Mouse (Mus musculus) limb, embryonic 13.5 days (tissue): ENCODE results near the gene Il10rb. TPM values are rescaled to one million over a fixed set of nuclear protein-coding genes. Genes with fewer than 3 reads are reported as not detected.
"Not testable (repeated sequence)": the region's sequence is repeated elsewhere in the genome, so short reads cannot be mapped to it uniquely, and the experiment has no call there.

ENCODE experiments used
- ATAC-seq: fragments of 200-750 bp; cut with Nextera tagmentation; 2 replicates; pipeline ENCODE4 v1.8.0; 2017; ENCODE audit warnings: low read depth, moderate number of reproducible peaks, moderate TSS enrichment; ENCODE audit not compliant: low FRiP score
- H3K27ac ChIP-seq: fragments of 300-500 bp; sonication (generic); 2 replicates; pipeline ENCODE4 v1.5.1; 2015; ENCODE audit warnings: inconsistent platforms, mild to moderate bottlenecking, moderate library complexity
- H3K27me3 ChIP-seq: fragments of 300-500 bp; sonication (generic); 2 replicates; pipeline ENCODE4 v1.6.1; 2015; ENCODE audit warnings: mild to moderate bottlenecking, inconsistent platforms
- H3K36me3 ChIP-seq: fragments of 300-500 bp; sonication (generic); 2 replicates; pipeline ENCODE4 v1.6.1; 2015; ENCODE audit warnings: inconsistent platforms, mild to moderate bottlenecking, moderate library complexity
- H3K4me1 ChIP-seq: fragments of 300-500 bp; sonication (generic); 2 replicates; pipeline ENCODE4 v1.6.1; 2015; ENCODE audit warnings: inconsistent platforms
- H3K4me2 ChIP-seq: fragments of 300-500 bp; sonication (generic); replicated peaks from 2 replicates; pipeline ENCODE4 v1.6.1; 2015; ENCODE audit warnings: inconsistent platforms, mild to moderate bottlenecking, moderate library complexity
- H3K4me3 ChIP-seq: fragments of 300-500 bp; sonication (generic); 2 replicates; pipeline ENCODE4 v1.5.1; 2015; ENCODE audit warnings: moderate library complexity, mild to moderate bottlenecking, inconsistent platforms
- H3K9ac ChIP-seq: fragments of 300-500 bp; sonication (generic); 2 replicates; pipeline ENCODE4 v1.6.1; 2015; ENCODE audit warnings: mild to moderate bottlenecking, inconsistent platforms
- H3K9me3 ChIP-seq: fragments of 300-500 bp; sonication (generic); 2 replicates; pipeline ENCODE4 v1.6.1; 2016; ENCODE audit warnings: inconsistent platforms
- WGBS: fragments of 180-500 bp; shearing (Covaris S2); methylation state at CpG from one replicate; pipeline ENCODE4 v1.1.7; 2015; 5-methylcytosine and 5-hydroxymethylcytosine counted together
- polyA plus RNA-seq: library from polyadenylated mRNA; unstranded; fragments of >200 nt; fragmentation: Nextera tagmentation; extraction: Ambion mirVana; gene quantifications from 2 replicates; pipeline ENCODE4 v1.2.1, GENCODE M21; 2015

The Il10rb gene
- polyA plus RNA-seq, 1 experiment from 2014 or later, result 18.2 TPM

- H3K9ac ChIP-seq, result no peak overlapping the region
- peaks cover 3% of the 10 kb centered on the region; the same call in 1 of the 2 replicates for H3K4me1 ChIP-seq
- no peak for ATAC-seq
- H3K27ac ChIP-seq, result no peak overlapping the region
- H3K36me3 ChIP-seq, result peaks cover 21% of the 10 kb centered on the region
- H3K27me3 ChIP-seq, result no peaks in the 10 kb centered on the region
- H3K9me3 ChIP-seq, result no peaks in the 10 kb centered on the region
- H3K4me3 ChIP-seq, result no peak overlapping the region
- H3K4me2 ChIP-seq, result no peak overlapping the region
- 67% methylated on average over 8 of the region's 8 CpGs for WGBS
Observed at GRCm38 (mm10) chr16:91428259-91428865, 22.4 kb downstream of the Il10rb start.

DNA sequence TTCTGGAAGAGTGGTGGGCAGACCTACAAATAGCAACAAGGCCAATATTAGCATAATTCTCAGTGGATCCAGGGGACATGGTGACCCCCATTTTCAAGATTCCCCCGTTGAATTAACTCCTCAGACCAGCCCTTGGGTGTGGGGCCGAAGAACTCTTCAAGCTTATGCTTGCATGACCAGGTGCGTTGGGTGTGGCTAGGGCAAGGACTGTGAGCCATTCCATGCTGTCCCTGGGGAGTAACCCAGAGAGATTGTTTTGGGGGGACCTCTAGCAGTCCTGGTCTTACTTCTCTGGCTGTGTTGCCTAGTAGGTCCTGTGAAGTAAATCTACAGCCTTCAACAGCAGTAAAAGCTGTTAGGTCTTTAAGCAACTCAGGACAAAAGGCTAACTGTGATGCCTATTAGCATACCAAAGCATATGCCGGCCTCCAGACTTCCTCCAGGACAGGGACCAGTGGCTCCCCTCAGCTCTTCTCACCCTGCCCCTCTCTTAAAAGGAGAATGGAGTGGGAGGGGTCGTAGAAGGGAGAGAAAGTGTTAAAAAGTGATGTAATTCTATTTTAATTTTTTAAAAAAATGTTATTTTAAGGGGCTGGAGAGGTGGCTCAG, 26.9 kb downstream of the Il10rb start:
- no peak overlapping the region for H3K4me3 ChIP-seq
- H3K9ac ChIP-seq, result no peak overlapping the region
- no peaks in the 10 kb centered on the region for H3K27me3 ChIP-seq
- H3K36me3 ChIP-seq, result no peaks in the 10 kb centered on the region
- WGBS, result 40% methylated on average over 5 of the region's 5 CpGs
- no peak overlapping the region for H3K4me2 ChIP-seq
- no peaks in the 10 kb centered on the region for H3K9me3 ChIP-seq
- ATAC-seq, result no peak
- no peak overlapping the region for H3K27ac ChIP-seq
- H3K4me1 ChIP-seq, result peaks cover 3% of the 10 kb centered on the region; the same call in 1 of the 2 replicates

GRCm38 (mm10) chr16:91433329-91433933, 27.5 kb downstream of the Il10rb start:
- H3K4me2 ChIP-seq, result no peak overlapping the region
- no peaks in the 10 kb centered on the region for H3K36me3 ChIP-seq
- WGBS, result 61% methylated on average over 8 of the region's 8 CpGs
- no peaks in the 10 kb centered on the region for H3K9me3 ChIP-seq
- no peak for ATAC-seq
- no peak overlapping the region for H3K4me3 ChIP-seq
- H3K27me3 ChIP-seq, result no peaks in the 10 kb centered on the region
- H3K4me1 ChIP-seq, result peaks cover 3% of the 10 kb centered on the region; the same call in 1 of the 2 replicates
- H3K27ac ChIP-seq, result no peak overlapping the region
- no peak overlapping the region for H3K9ac ChIP-seq

- no peak for ATAC-seq
- Histone ChIP-seq H3K4me2 (no peak overlapping the region), H3K27me3 (no peaks in the 10 kb centered on the region), H3K9me3 (no peaks in the 10 kb centered on the region), H3K36me3 (no peaks in the 10 kb centered on the region), H3K4me1 (peaks cover 3% of the 10 kb centered on the region; the same call in 1 of the 2 replicates), H3K27ac (no peak overlapping the region), H3K4me3 (no peak overlapping the region), H3K9ac (no peak overlapping the region)
- 92% methylated on average over 3 of the region's 3 CpGs for WGBS
Observed at GRCm38 (mm10) chr16:91434119-91434518, 28.2 kb downstream of the Il10rb start.

DNA sequence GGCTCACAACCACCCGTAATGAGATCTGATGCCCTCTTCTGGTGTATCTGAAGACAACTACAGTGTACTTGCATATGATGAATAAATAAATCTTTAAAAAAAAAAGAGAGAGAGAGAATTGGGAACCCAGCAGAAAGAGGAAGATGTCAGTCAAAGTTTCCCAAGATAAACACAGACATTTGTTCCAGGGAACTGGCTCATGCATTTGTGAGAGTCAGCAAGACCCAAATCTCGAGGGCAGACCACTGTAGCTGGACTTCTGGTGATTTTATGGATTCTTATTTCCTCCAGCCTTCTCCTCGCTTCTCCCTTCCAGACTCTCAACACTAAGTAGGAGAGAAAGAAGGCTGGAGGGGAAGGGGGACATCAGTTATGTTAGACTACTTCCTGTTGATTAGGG, 32.1 kb downstream of the Il10rb start:
- Histone ChIP-seq H3K36me3 (no peaks in the 10 kb centered on the region), H3K4me1 (no peaks in the 10 kb centered on the region), H3K9me3 (no peaks in the 10 kb centered on the region), H3K4me3 (no peak overlapping the region), H3K4me2 (no peak overlapping the region), H3K27me3 (no peaks in the 10 kb centered on the region), H3K27ac (no peak overlapping the region), H3K9ac (no peak overlapping the region)
- WGBS, result 77% methylated on average over 3 of the region's 3 CpGs
- no peak for ATAC-seq

DNA sequence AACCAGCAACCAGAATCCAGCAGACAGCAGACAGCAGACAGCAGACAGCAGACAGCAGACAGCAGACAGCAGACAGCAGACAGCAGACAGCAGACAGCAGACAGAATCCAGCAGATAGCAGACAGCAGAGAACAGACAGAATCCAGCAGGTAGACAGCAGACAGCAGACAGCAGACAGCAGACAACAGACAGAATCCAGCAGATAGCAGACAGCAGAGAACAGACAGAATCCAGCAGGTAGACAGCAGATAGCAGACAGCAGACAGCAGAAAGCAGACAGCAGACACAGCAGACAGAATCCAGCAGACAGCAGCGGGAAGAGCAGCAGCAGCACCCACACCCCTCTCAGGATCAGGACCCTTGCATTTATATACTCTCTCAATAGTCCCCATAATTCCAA, 32.6 kb downstream of the Il10rb start:
- not testable (repeated sequence) for H3K4me3 ChIP-seq, H3K36me3 ChIP-seq, H3K27me3 ChIP-seq, H3K9ac ChIP-seq, H3K4me2 ChIP-seq, ATAC-seq, H3K27ac ChIP-seq, H3K9me3 ChIP-seq, H3K4me1 ChIP-seq
- WGBS, result 92% methylated on average over 1 of the region's 1 CpGs

DNA sequence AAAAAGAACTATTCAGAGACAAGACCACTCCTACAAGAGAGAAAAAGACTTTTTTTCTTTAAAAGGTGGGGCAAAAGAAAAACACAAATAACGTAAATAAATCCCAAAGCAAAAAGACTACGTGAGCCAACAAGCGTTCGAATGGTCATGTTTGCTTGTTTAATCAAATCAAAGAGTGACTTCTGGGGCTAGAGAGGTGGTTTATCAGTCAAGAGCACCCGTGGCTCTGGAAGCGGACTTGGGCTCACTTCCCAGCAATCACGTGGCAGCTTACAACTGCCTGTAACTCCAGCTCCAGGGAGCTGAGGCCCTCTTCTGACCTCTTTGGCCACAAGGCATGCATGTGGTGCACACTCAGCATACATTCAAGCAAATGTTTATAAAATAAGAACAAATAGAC, 35.4 kb downstream of the Il10rb start:
- 64% methylated on average over 7 of the region's 7 CpGs for WGBS
- H3K9me3 ChIP-seq, result no peaks in the 10 kb centered on the region
- no peak for ATAC-seq
- H3K27me3 ChIP-seq, result no peaks in the 10 kb centered on the region
- H3K27ac ChIP-seq, result no peak overlapping the region
- H3K9ac ChIP-seq, result no peak overlapping the region
- H3K4me1 ChIP-seq, result no peaks in the 10 kb centered on the region
- no peak overlapping the region for H3K4me2 ChIP-seq
- no peaks in the 10 kb centered on the region for H3K36me3 ChIP-seq
- no peak overlapping the region for H3K4me3 ChIP-seq

- Histone ChIP-seq H3K4me3 (no peak overlapping the region), H3K27me3 (no peaks in the 10 kb centered on the region), H3K27ac (no peak overlapping the region), H3K9me3 (no peaks in the 10 kb centered on the region), H3K36me3 (no peaks in the 10 kb centered on the region), H3K4me2 (no peak overlapping the region), H3K4me1 (no peaks in the 10 kb centered on the region), H3K9ac (no peak overlapping the region)
- WGBS, result 75% methylated on average over 7 of the region's 7 CpGs
- no peak for ATAC-seq
Observed at GRCm38 (mm10) chr16:91441811-91442240, 35.9 kb downstream of the Il10rb start.

DNA sequence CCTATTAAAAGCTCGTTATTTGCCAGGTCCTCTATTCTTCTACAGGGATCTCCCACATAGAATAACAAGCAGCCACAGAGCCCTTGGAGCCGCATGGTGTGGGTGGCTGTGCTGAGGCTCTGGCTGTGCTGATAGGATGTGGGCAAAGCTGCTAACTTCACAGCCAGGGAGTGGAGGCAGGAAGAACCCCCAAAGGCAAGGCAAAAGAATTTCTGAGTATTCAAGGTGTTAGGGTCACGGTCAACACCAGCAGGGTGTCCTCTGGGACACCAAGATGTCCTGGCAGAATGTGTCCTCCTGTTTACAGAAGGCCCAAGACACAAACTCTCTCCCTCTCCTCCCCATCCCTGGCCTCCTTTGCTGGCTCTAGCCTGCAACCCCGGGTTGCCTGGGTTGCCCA, 36.5 kb downstream of the Il10rb start:
- WGBS, result 60% methylated on average over 4 of the region's 4 CpGs
- H3K4me2 ChIP-seq, result no peak overlapping the region
- H3K9ac ChIP-seq, result no peak overlapping the region
- H3K4me1 ChIP-seq, result no peaks in the 10 kb centered on the region
- H3K36me3 ChIP-seq, result no peaks in the 10 kb centered on the region
- no peak overlapping the region for H3K4me3 ChIP-seq
- no peak for ATAC-seq
- H3K9me3 ChIP-seq, result no peaks in the 10 kb centered on the region
- H3K27ac ChIP-seq, result no peak overlapping the region
- no peaks in the 10 kb centered on the region for H3K27me3 ChIP-seq

DNA sequence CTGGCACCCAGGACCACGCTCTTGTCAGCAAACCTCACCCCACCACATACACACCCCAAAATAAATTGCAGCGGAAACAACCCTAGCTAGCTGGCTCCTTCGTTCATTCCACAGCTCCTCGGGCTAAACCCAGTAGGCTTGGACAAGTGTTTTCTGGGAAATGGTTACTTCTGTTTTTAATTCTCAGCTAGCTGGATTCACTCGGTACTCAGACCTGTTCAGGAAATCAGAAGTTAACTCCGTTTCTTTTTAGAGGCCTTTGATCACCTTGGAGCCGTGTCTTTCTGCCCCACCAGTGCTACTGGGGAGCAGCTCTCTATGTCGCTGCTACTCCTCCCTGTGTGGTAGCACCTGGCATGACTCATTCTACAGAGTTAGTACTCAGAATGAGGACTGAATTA, 37.2 kb downstream of the Il10rb start:
- Histone ChIP-seq H3K4me1 (no peaks in the 10 kb centered on the region), H3K36me3 (no peaks in the 10 kb centered on the region), H3K27ac (no peak overlapping the region), H3K9ac (no peak overlapping the region), H3K27me3 (no peaks in the 10 kb centered on the region), H3K4me3 (no peak overlapping the region), H3K9me3 (no peaks in the 10 kb centered on the region), H3K4me2 (no peak overlapping the region)
- ATAC-seq, result no peak
- 46% methylated on average over 8 of the region's 8 CpGs for WGBS

DNA sequence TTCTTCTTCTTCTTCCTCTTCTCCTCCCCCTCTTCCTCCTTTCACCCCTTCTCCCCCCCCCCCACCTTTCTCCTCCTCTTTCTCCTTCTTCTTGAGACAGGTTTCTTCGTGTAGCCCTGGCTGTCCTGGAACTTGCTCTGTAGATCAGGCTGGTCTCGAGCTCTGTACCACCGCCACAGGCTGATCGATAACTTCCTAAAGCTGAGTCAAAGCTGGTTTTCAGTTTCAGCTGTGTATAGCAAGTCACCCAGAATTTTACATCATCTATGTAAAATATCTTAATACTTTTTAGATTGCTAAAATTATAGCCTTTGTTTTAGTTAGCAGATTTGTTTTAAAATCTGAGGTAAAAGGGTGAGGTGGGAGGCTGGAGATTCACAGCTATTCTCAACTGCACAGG, 38.9 kb downstream of the Il10rb start:
- Histone ChIP-seq H3K4me3 (no peak overlapping the region), H3K9ac (no peak overlapping the region), H3K4me2 (no peak overlapping the region), H3K4me1 (no peaks in the 10 kb centered on the region), H3K36me3 (no peaks in the 10 kb centered on the region), H3K27me3 (no peaks in the 10 kb centered on the region), H3K9me3 (no peaks in the 10 kb centered on the region), H3K27ac (no peak overlapping the region)
- ATAC-seq, result no peak
- 84% methylated on average over 4 of the region's 4 CpGs for WGBS

DNA sequence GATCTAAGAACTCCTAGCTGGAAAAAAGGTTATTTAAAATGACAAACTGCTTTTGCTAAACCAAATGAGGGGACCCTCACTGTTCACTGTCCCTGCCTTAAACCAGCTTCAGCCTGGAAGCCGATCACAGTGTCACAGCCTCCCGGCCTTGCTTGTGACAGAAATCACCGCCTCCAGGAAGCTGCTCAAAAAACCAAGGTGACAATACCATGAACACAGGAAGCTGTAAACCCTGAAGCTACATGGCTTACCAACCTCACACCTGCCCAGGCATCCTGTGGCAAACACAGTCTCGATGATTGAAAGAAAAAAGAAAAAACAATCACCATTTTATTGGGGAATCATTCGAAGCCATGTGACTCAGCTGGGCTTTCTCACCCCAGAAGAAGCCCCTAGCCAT, 39.6 kb downstream of the Il10rb start:
- H3K27ac ChIP-seq, result no peak overlapping the region
- 60% methylated on average over 5 of the region's 5 CpGs for WGBS
- no peaks in the 10 kb centered on the region for H3K9me3 ChIP-seq
- no peak for ATAC-seq
- no peaks in the 10 kb centered on the region for H3K4me1 ChIP-seq
- no peaks in the 10 kb centered on the region for H3K27me3 ChIP-seq
- no peak overlapping the region for H3K4me2 ChIP-seq
- no peaks in the 10 kb centered on the region for H3K36me3 ChIP-seq
- no peak overlapping the region for H3K4me3 ChIP-seq
- H3K9ac ChIP-seq, result no peak overlapping the region
